Mouse (Mus musculus): ENCODE results near the gene Zfp110.

Gene Zfp110

DNA sequence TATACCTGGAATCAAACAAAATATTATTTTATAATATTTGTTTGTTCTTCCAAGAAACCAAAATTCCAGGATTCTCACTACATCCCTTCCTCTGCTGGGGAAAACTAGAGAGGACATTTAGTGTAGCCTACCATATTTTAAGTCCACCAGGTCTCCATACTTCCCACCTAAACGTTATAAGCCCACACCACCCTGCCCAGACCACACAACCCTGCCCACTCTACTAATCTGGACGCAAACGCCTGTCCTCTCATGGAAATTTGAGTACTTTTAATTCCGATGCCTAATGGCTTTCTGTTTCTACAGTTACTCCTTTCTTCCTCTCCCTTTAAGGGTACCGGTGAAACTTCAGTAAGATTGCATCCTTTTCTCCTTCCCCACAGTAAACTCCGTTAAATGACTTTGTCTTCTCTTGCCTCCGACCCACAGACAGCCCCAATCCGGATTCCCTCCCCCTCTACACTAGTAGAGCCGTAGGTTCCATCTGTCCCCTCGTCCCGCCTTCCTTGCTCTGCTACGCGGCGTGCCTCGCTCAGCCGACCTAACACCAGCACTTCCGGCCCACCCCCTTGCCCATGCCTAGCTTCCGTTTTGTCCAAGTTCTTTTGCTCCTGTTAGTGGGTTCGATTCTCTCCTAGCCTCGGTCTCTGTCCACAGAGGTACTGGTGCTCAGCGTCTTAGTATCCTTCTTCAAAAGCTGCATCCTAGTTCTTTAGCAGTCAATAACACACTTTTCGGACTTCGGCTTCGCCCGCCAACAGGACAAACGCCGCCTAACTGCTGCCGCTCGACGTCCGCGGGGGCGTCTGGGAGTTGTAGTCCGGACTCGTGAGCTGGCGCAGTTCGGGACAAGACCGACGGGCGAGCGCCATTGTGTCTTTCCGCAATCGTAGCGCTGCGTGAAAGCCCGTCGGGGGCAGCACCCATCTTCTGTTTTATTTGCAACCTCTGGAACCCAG, at the start of gene Zfp110:
Gene Zfp110 (plus strand): TSS at position 600 of the 959 bp plus-strand sequence.
- ChIA-PET CTCF (interaction anchor here in 2 of 4 experiments (0.6 to 1.2 kb wide), 2 partner anchors 30 to 47 kb away, joined by 3 read pairs; partner anchors contain the start of gene Zfp128 (in 1 of the 2)), POLR2A (interaction anchor here in 3 of 4 experiments (0.6 to 3.4 kb wide), 56 partner anchors 8 to 550 kb away, joined by 3 to 20 read pairs (median 4); partner anchors contain the start of genes Rps5 (in 3 of the 3), Zfp329 (in 3 of the 3), Zscan18 (in 3 of the 3) and Zfp128 (in 2 of the 3))

DNA sequence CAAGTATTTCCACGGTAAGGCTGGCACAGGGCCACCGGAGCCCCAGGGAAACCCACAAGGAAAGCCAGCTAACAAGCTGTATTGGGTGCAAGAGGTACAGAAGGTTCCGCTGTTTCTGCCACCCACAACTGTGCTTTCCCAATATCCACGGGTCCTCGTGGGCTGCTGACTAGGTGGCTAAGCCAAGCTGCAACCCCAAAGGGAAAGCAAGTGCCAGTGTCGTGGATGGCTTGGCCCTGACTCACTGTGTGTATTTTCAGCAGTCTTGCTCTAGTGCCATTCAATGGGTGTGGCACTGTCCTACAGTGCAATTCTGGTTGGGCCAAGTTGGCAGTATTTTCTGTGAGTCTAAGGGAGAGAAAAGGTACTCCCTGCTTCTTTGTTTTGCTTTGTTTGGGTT, 47.2 kb upstream of the Zfp110 start:
- POLR2A ChIA-PET, result no interaction called here
- CTCF ChIA-PET, result no interaction called here

DNA sequence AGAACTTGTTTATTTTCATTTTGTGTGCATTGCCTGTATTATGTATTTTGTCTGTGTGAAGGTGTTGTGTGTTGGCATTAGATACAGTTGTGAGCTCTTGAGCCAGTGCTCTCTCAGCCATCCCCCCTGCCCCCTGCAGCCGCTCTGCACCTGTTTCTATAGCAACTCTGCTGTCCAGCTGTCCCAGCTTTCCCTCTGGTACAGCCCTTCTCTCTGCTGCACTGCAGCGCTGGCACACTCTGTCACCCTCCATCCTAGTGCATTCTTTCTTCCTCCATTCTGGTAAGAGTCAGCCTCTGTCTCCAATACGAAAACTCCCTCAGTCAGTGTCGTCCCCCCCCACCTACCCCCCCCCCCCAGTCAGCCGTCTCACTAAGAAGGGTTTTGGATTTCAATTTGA, 46.5 kb upstream of the Zfp110 start:
- CTCF ChIA-PET, result no interaction called here
- POLR2A ChIA-PET, result interaction anchor here in 1 of 4 experiments (0.7 kb wide), 1 partner anchor 48 kb away, joined by 5 read pairs; no protein-coding TSS in a partner anchor

DNA sequence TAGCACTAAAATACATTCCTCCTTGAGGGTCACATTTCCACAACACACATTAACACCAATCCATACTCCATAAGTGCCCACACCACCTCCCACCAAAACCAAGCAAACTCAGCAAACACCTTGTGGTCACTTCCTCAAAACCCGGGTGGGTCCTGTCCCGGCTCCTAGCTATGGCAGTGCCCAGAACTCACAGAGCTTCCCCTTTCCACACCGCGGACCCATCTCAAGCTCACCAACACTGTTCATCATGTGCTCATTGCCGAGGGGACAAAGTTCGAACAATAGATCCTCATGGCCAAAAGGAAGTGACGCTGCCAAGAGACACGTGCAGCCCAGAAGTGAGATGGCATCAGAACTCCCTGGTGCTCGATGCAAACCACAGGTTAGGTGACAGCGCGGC, 41.9 kb upstream of the Zfp110 start:
- POLR2A ChIA-PET, result interaction anchor here in 1 of 4 experiments (0.6 to 0.8 kb wide), 2 partner anchors 9 to 10 kb away, joined by 3 to 6 read pairs; partner anchors contain the start of gene Zscan18
- CTCF ChIA-PET, result interaction anchor here in 3 of 4 experiments (0.6 to 0.8 kb wide), 3 partner anchors 12 to 307 kb away, joined by 3 to 5 read pairs (median 3); no protein-coding TSS in a partner anchor

DNA sequence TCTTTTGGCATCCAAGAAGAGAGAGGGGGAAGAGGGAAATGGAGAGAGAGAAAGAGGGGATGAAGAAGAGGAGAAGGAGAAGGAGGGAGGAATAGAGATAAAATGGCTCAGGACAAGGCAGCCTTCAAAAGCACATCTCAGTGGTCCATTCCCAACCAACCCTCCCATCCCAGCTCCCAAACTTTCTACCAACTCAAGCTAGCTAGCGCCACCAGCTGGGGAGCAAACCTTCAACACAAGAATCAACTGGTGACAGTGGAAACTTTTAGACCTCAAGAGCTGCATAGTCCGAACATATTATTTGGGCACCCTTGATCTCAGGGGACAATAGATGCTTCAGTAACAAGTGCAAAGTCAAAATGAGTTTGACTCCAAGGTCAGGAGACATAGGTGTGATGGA, 36.6 kb upstream of the Zfp110 start:
- ChIA-PET CTCF (interaction anchor here in 2 of 4 experiments (0.6 to 1.1 kb wide), 2 partner anchors 22 to 187 kb away, joined by 3 to 4 read pairs; no protein-coding TSS in a partner anchor), POLR2A (interaction anchor here in 1 of 4 experiments (1.0 kb wide), 1 partner anchor 37 kb away, joined by 3 read pairs; the partner anchor contains the start of gene Zfp110)

DNA sequence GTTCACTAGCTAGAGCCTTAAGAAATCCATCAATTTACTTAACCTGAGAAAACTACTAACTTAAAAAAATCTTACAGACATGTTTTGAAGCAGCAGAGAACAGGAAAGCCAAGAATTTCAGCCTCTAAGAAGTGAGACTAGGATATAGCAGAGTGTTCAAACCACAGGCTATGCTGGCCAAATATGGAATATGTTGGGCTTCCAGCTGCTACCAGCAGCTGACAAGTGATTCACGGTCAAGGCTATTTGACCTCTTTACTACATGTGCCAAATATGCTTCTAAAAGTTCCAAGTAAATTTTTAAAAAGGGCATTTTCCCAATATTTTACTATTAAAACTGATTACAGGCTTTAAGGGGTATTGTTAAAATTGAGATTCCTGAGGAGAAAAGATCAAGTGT, 35.0 kb upstream of the Zfp110 start:
- POLR2A ChIA-PET, result interaction anchor here in 1 of 4 experiments (1.6 kb wide), 1 partner anchor 12 kb away, joined by 4 read pairs; no protein-coding TSS in a partner anchor
- CTCF ChIA-PET, result no interaction called here

DNA sequence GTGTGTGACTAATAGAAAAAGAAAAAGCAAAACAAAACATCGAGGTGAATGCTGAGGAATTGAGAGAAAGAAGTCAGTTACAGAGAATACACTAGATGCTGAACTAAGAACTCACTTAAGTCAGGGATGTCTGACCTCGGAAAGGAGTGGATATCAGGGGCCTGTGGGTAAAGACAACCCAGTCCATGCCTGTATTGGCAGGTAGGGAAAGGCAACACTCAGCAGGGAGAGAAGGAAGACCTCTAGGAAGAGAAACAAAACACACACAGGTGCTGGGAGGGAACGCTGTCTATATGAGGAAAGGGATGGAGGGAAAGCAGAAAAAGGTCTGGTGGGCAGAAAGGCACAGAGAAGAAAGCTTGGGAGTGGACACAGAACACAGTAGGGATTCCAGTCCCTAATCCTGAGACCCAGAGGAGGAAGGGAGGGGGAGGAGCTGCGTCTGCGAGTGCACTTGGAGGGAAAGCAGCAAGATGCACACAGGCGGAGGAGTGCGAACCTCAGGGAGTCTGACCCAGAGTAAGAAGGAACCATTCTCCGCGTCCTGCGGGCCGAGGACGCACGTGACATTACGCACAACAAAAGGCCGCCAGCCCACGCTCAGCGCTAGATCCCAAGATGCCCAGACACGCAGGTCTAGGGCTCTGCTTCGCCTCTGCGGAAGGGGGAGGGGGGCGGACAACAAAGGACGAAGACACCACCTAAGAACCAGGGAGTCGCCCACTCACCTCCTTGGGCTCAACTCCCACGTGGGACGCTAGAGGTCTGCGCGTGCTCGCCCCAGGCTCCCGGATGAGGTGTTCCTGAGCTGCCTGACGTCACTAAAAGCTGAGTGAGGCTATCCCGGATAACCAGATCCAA, 31.5 kb upstream of the Zfp110 start, which contains the start of gene Zscan18:
Gene Zscan18 (minus strand): TSS at position 770 of the 861 bp plus-strand sequence.
- ChIA-PET POLR2A (interaction anchor here (0.6 to 3.4 kb wide), 29 partner anchors 9 to 265 kb away, joined by 3 to 20 read pairs (median 3); partner anchors contain the start of genes Zfp110 (in 3 of the 4), Rps5 (in 2 of the 4), Zfp329 (in 2 of the 4) and Rnf225 (in 1 of the 4)), CTCF (interaction anchor here in 1 of 4 experiments (1.0 to 1.5 kb wide), 2 partner anchors 12 to 119 kb away, joined by 4 to 6 read pairs; partner anchors contain the start of gene Rps5)

DNA sequence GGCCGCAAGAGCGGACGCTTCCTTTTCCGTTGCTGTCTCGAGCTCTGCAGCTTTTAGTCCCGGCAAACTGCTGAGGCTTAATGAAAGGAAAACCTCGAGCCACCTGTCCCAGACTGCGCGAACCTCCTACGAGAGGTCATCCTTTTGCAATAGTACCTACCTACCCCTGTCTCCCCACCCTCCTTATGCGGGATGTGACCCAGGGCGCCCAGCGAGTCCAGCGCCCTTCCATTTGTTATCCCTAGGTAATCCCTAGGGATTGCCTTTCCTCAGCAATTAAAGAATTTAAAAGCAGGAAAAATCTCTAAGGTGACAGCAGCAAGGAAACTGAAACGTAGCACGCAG, 30.9 kb upstream of the Zfp110 start:
- ChIA-PET CTCF (interaction anchor here in 1 of 4 experiments (1.0 to 1.5 kb wide), 2 partner anchors 11 to 118 kb away, joined by 4 to 6 read pairs; partner anchors contain the start of gene Rps5), POLR2A (interaction anchor here (0.6 to 3.4 kb wide), 28 partner anchors 10 to 265 kb away, joined by 3 to 20 read pairs (median 3); partner anchors contain the start of genes Zfp110 (in 3 of the 4), Rps5 (in 2 of the 4), Zfp329 (in 2 of the 4) and Rnf225 (in 1 of the 4))

DNA sequence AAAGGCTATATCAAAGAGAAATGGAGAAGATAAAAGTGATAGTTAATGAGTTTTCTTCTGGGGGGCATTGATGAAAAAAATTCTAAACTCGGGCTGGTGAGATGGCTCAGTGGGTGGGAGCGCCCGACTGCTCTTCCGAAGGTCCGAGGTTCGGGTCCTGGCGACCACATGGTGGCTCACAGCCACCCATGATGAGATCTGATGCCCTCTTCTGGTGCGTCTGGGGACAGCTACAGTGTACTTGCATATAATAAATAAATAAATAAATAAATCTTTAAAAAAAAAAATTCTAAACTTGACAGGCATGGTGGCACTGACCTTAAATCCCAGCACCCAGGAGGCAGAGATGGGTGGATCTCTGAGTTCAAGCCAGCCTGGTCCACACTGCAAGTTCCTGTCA, 19.0 kb upstream of the Zfp110 start:
- CTCF ChIA-PET, result interaction anchor here (0.6 to 1.1 kb wide), 4 partner anchors 10 to 461 kb away, joined by 3 to 6 read pairs (median 4); partner anchors contain the start of gene Zscan18 (in 1 of the 4)
- POLR2A ChIA-PET, result interaction anchor here in 2 of 4 experiments (0.8 to 3.8 kb wide), 7 partner anchors 11 to 79 kb away, joined by 3 to 20 read pairs (median 4); partner anchors contain the start of genes Zfp110 (in 2 of the 2) and Zscan18 (in 2 of the 2)

DNA sequence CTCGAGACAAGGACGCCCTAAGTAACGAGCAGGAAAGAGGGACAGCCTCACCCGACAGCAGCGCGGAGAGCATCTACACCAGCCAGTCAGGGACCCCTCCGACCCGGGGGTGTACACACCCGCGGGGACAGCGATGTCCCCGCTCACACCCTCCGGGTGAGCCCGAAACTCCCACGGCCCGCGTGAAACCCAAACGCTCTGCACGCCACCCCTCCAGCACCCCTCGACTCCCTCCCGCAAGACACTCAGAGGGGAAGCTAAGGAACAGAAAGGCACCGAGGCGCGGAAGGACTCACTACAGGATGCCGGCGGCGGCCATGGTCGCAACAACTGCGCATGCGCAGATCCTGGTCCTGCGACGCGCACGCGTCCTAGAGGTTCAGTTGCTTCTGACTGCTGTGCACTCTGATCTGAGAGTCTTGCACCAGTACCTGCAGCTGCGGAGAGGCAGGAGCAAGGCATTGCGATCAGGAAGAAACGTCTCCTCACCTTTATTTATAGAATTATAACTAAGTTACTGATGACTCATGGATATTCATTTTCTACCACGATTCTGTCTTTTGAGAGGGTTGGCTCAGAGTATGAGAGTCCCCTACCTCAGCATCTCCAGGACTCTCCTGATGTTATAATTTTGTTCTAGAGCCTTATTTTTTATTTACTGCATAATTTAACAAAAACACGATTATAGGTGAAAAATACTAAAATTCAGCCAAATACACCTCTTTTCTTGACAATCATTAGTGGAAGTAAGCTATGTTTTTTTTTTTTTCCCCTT, 15.9 kb upstream of the Zfp110 start, which contains the start of gene Zfp329:
Gene Zfp329 (minus strand): TSS at position 338 of the 775 bp plus-strand sequence.
- POLR2A ChIA-PET, result interaction anchor here in 3 of 4 experiments (0.7 to 3.8 kb wide), 11 partner anchors 14 to 231 kb away, joined by 3 to 20 read pairs (median 4); partner anchors contain the start of genes Zfp110 (in 3 of the 3) and Zscan18 (in 2 of the 3)
- CTCF ChIA-PET, result interaction anchor here in 1 of 4 experiments (0.8 kb wide), 1 partner anchor 91 kb away, joined by 3 read pairs; no protein-coding TSS in a partner anchor

DNA sequence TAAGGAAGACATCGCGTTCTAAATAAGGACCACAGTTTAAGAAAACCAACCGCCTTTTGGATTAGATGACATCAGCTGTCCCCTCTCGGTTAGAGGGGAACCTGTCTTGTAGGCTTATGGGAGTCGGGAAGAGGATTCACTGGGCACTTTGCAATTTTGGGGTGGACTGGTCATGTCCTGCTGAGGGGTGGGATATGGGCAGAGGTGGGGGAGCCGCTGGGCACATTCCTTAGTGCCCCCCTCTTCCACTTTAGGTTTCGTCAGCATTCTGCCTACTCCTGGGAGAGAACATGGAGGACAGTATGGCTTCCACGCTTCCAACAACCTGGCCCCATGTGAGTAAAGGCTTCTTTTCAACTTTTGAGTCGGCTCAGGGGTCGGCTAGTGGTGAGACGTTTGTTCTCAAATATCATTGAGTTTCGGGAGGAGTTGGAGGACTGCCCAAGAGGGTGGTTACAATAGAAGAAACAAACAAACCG, 671 bp downstream of the Zfp110 start:
- CTCF ChIA-PET, result interaction anchor here in 2 of 4 experiments (0.6 to 1.2 kb wide), 2 partner anchors 31 to 46 kb away, joined by 3 read pairs; partner anchors contain the start of gene Zfp128 (in 1 of the 2)
- POLR2A ChIA-PET, result interaction anchor here in 3 of 4 experiments (0.6 to 4.2 kb wide), 55 partner anchors 9 to 549 kb away, joined by 3 to 20 read pairs (median 4); partner anchors contain the start of genes Rps5 (in 3 of the 3), Zfp329 (in 3 of the 3), Zfp446 (in 3 of the 3) and Zscan18 (in 3 of the 3)

DNA sequence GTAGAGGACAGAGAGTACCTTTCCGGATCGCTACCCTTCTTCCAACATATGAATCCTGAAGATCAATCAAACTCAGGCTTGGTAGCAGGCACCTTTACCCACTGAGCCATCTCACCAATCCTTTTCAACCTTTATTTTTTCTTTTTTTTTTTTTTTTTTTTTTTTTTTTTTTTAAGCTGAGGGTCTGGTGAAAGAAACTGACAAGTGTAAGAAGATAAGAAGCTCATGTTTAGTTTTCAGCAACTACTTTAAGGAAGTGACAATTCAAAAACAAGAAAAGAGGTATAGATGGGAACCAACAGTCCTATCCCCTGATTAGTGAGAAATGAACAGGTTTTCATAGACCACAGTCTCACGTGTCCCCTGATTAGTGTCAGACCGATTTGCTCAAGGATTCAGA, 1.2 kb downstream of the Zfp110 start:
- CTCF ChIA-PET, result interaction anchor here in 1 of 4 experiments (1.1 kb wide), 1 partner anchor 34 kb away, joined by 6 read pairs; no protein-coding TSS in a partner anchor
- POLR2A ChIA-PET, result interaction anchor here in 3 of 4 experiments (0.6 to 4.2 kb wide), 19 partner anchors 10 to 224 kb away, joined by 3 to 18 read pairs (median 5); partner anchors contain the start of genes Rps5 (in 3 of the 3), Zfp329 (in 2 of the 3), Zfp128 (in 1 of the 3) and Zfp446 (in 1 of the 3)

DNA sequence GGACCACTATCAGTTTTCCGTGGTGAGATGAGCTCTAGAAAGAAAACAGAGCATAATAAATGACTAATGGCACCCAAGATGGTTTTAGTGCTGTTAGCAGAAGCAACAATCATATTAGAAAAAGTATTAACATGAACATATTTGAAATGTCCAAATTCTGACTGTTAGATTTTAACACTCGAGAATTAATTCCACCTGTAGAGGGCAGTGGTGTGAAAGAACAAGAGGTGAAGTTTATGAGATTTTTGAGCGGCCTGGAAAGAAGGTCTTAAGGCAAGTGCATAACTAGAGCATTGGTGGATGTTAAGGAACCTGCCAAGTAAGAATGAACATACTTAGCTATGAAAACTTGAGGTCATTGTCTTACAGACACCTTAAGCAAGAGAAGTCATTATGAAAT, 39.7 kb downstream of the Zfp110 start:
- CTCF ChIA-PET, result interaction anchor here in 2 of 4 experiments (0.6 to 1.1 kb wide), 4 partner anchors 69 to 183 kb away, joined by 3 to 5 read pairs (median 4); no protein-coding TSS in a partner anchor
- POLR2A ChIA-PET, result interaction anchor here in 3 of 4 experiments (1.0 to 2.6 kb wide), 7 partner anchors 11 to 104 kb away, joined by 3 to 12 read pairs (median 4); partner anchors contain the start of genes Rps5 (in 3 of the 3) and Zfp446 (in 1 of the 3)

DNA sequence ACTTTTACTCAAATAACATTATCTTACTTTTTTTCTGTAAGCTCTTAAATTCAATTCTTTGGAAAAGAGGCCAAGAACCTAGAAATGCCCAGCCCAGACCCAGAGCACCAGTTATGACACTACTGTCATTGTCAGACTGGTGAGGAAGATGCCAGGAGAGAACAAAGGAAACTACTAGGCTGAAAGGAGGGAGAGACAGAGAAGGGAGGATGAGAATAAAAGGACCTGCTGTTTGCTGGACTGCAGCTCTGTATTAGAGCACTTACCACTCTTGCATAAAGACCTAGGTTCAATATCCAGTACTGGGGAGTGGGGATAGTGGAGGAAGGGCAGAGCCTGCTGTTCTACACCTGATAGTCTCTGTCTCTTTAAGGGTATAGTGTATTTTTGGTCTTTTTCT, 45.5 kb downstream of the Zfp110 start:
- CTCF ChIA-PET, result no interaction called here
- POLR2A ChIA-PET, result interaction anchor here in 2 of 4 experiments (0.7 to 2.3 kb wide), 6 partner anchors 23 to 176 kb away, joined by 3 to 15 read pairs (median 5); partner anchors contain the start of gene Rps5 (in 1 of the 2)

DNA sequence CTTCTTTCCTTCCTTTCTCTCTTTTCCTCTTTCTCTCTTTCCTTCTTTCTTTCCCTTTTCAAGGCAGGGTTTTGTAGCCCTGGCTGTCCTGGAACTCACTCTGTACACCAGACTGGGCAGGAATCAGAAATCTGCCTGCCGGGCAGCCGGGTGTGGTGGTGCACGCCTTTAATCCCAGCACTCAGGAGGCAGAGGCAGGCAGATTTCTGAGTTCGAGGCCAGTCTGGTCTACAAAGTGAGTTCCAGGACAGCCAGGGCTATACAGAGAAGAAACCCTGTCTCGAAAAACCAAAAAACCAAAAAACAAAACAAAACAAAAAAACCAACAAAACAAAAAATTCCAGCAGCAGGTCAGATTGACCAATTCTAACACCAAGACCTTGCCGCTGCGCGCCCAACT, 45.9 kb downstream of the Zfp110 start:
- CTCF ChIA-PET, result interaction anchor here in 2 of 4 experiments (0.6 to 1.4 kb wide), 5 partner anchors 14 to 63 kb away, joined by 3 to 5 read pairs (median 3); partner anchors contain the start of genes Rps5 (in 1 of the 2) and Zfp110 (in 1 of the 2)
- POLR2A ChIA-PET, result interaction anchor here in 3 of 4 experiments (0.6 to 2.3 kb wide), 38 partner anchors 9 to 210 kb away, joined by 3 to 23 read pairs (median 4); partner anchors contain the start of genes Rps5 (in 3 of the 3), Zfp110 (in 2 of the 3), Zfp446 (in 2 of the 3) and Chmp2a (in 1 of the 3)
